Mouse (Mus musculus): Measurements from ENCODE around the gene Ccl3.

DNA sequence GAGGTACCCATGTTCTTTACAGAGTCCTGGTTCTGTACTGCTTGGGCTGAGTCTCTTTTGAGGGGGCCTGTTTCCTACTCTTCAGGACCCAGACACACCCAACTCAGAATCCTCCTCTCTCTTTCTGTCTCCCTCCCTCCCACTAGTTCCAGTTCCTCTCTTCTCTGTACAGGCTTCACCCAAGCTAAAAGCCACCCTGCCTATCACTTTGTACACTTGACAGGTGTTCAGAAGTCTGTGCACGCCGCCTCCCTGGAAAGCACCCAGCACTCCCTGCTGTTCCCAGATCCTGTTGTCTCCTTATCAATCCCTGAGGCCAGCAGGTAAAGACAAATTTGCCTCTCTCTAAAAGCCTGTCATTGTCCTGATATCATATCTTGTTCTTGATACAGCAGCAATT is 38.3 kb downstream of the Ccl3 start:
- TF ChIP-seq CTCF (IDR thresholded peaks at IDR 0.05; ENCODE audit: control insufficient read depth, insufficient read depth, low read length): no peak
- no peak for TF ChIP-seq POLR2A (IDR thresholded peaks at IDR 0.05; ENCODE audit: borderline replicate concordance, control insufficient read depth, low read depth, low read length)

Data from bone marrow, adult 2 months (tissue).